Mouse (Mus musculus) thymus, adult 2 months (tissue): ENCODE measurements at regions not wholly inside any gene's neighbourhood (a gene's known extent, or its start where the extent isn't known, plus 50 kb on each side); places are given as distances from the start of the nearest gene placed in this dataset.

Source experiments
- CTCF ChIP-seq: fragments of 200-500 bp; IDR thresholded peaks from 2 replicates; pipeline ENCODE4 v1.5.1; 2012; ENCODE audit warnings: mild to moderate bottlenecking, control low read depth, low read length, moderate library complexity, borderline replicate concordance; ENCODE audit not compliant: control insufficient read depth, poor library complexity, insufficient read depth; ENCODE audit errors: extremely low read depth
- POLR2A ChIP-seq: fragments of 200-500 bp; IDR thresholded peaks from 2 replicates; pipeline ENCODE4 v1.6.1; 2012; ENCODE audit warnings: mild to moderate bottlenecking, low read length, control low read depth, moderate library complexity; ENCODE audit not compliant: control insufficient read depth, poor library complexity, insufficient read depth; ENCODE audit errors: extremely low read depth

GRCm38 (mm10) chr6:88968842-88969241 is 66.8 kb downstream of the Tpra1 start:
- TF ChIP-seq CTCF (no peak), POLR2A (no peak)
